Mouse (Mus musculus): ENCODE results near the gene Tnnc2.

The Tnnc2 gene

DNA sequence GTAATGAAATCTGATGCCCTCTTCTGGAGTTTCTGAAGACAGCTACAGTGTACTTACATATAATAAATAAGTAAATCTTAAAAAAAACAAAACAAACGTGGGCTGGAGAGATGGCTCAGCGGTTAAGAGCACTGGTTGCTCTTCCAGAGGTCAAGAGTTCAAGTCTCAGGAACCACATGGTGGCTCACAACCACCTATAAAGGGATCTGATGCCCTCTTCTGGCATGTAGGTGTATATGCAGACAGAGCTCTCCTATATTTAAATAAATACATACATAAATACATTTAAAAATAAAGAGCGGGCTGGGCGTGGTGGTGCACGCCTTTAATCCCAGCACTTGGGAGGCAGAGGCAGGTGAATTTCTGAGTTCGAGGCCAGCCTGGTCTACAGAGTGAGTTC lies 18.8 kb upstream of the Tnnc2 start:
- peak; percentile 45 for DNase-seq (ENCODE audit: low read depth, low spot score)

DNA sequence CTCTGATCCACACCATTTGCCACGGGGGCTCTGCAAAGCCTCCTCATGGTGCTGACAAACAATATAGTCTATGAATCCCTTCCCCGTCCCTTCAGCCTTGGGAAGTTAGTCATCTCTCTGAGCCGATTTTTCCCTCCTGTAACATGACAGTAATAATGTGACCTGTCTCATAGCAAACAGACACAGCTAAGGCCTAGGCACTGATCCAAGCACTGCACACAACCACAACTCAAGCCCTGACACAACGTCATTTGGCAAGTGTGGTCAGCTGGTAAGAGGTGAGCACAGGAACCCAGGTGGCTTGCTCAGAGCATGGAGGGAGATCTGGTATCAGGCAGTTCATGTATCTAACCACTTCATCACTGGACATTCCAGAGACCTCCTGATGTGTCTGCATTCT lies 16.1 kb upstream of the Tnnc2 start:
- no peak for DNase-seq (ENCODE audit: low read depth, low spot score)

DNA sequence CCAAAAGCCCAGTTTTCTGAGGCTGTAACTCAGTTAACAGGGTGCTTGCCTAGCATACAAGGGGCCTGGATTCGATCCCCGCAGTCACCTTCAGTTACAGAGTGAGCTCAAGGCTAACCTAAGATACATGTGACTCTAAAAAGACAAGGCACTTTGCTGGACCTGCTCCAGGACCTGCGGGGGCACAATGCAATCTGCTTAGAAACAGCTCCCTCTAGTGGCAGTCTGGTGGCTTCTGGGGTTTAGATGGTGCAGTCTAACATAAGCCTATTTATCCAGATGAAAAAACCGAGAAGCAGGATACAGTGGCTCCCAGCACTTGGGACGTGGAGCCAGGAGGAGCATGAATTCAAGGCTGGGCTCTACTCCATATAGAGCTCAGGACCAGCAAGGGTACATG lies 14.5 kb upstream of the Tnnc2 start:
- DNase-seq (ENCODE audit: low read depth, low spot score), result peak; percentile 96

DNA sequence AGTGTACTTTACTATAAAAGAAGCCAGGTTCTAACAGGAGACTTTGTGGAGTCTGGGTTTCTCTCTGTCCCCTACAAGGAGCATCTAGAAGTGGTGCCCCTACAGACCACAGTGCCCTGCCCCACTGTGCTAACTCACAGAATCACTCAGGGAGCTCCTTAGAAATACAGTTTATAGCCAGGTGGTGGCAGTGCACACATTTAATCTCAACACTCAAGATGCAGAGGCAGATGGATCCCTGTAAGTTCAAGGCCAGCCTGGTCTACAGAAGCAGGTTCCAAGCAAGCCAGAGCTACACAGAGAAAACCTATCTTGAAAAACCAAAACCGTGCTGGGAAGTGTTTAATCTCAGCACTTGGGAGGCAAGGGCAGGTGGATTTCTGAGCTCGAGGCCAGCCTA lies 14.0 kb upstream of the Tnnc2 start:
- peak; percentile 47 for DNase-seq (ENCODE audit: low read depth, low spot score)

DNA sequence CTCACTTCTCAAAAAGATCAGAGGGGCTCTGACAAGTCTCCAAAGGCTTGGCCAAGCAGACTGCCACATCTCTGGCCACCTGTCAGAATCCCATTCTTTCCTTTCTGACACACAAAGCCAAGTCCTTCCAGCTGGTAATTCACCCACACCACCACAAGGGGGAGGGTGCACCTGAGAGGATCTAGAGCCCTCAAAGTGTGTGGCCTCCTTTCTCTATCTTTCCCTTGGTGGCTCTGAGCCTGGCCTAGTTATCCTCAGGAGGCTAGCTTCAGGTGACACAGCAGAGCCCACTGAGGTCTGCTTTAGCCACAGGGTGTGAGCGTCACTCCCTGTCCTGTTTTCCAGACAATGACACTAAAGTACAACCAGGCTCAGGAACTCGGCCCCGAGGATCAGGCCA lies 13.5 kb upstream of the Tnnc2 start:
- DNase-seq (ENCODE audit: low read depth, low spot score), result peak; percentile 88

DNA sequence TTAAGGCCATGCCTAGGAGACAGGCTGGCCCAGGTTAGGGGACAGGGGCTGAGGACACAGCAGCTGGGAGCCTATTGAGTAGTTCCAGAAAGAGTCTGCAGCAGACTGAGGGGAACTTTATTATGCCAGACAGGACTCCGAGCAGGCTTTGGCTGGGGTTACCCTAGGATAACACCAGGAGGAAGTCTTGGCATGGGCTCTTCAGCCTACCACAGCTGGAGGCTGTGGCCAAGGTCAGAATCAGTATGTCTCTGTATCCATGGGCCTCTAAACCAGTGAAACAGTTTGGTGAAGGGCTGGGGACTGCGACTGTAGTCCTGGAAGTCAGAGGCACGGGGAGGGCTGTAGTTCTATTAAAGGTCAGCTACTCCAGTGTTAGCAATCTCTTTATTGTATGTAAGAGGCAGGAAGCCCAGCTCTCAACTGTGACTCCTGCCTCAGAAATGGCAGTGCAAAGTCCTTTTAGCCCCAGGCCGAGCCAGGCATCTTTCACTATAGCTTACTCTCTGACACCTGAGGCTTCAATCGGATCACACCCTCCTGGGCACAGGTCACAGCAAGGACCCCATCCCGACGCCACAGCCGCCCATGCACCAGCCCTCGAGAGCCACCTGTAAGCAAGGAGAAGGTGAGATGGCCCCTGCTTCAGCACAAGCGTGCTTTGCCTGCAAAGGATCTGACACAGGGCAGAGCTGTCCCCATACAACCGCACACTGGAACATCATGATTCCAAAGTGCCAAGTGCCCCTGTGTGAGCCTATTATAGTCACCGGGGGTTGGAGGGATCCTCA lies 12.8 kb upstream of the Tnnc2 start:
- DNase-seq (ENCODE audit: low read depth, low spot score), result no peak

DNA sequence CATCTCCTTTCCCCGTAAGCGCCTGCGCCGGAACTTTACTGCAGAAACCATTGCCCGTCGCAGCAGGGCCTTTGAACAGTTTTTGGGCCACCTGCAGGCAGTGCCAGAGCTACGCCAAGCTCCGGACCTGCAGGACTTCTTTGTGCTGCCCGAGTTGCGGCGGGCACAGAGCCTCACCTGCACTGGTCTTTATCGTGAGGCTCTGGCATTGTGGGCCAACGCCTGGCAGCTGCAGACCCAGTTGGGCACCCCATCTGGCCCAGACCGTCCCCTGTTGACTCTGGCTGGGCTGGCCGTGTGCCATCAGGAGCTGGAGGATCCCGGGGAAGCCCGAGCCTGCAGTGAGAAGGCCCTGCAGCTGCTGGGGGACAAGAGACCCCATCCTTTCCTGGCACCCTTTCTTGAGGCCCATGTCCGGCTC lies 12.1 kb upstream of the Tnnc2 start:
- peak; percentile 51 for DNase-seq (ENCODE audit: low read depth, low spot score)

DNA sequence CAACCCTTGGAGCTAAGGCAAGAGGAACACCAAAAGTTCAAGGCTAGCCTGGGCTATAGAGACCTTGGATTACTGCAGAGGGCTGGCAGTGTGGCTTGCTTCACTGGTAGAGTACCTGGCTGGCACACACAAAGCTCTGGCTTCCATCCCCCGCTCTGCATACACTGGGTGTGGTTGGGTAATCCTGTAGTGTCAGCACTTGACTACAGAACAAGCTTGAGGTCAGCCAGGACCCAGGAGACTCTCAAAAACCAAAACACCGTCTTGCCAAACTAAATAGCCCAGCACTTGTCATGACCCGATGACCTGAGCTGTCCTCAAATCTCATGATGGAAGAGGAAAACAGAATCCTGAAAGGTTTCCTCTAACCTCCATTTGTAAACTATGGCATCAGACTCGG lies 10.7 kb upstream of the Tnnc2 start:
- DNase-seq (ENCODE audit: low read depth, low spot score), result no peak

DNA sequence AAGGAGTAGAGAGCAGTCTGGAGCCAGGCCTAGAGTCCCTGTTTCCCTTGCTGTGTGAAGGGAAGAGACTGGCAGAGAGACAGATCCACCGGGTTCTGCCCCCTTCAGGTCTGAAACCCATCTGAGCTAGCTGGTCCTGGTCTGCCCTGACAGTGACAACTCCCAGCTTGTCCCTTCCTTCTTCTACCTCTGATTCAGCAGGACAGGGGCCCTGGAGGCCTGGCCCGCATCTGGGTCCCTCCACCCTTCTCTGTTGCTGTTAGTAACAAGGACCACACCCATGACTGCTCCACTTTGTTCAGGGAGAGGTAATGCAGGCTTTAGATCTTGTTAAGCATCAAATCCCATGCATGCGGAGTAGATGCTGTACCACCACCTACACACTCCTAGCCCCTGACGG lies 8.6 kb upstream of the Tnnc2 start:
- DNase-seq (ENCODE audit: low read depth, low spot score), result peak; percentile 35

DNA sequence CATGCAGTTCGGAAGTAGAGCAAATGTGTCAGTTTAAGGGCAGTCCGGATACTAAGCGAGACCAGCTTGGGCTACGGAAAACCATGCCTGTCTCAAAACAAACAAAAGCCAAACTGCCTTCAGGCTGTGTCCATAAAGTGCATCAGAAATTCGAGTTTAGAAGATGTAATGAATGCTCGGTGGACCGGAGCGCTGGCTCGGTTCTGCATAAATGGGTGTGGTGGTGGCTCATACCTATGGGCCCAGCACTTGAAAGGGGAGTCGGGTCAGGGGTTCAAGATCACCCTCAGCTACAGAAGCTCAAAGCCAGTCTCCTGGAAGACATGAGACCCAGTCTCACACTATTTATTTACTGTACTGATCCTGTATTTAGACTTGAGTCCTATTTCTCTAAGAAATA lies 8.0 kb upstream of the Tnnc2 start:
- no peak for DNase-seq (ENCODE audit: low read depth, low spot score)

DNA sequence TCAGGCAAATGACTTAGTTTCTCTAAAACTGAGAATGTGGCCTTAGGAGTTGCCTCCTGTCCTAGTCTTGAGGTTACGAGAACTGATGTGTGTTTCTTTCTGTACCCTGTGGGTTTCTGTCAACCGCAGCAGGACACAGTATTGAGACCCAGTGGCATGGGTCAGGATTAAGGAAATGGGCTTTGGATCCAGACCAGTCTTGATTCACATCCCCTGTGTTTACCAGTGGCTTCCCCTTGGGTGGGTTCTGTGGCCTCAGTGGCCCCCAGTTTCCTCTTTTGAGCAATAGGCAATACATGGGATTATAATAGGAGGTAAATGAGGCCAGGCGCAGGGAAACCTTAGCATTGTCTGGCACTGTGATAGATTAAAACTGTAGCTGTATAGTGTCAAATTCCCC lies 7.3 kb upstream of the Tnnc2 start:
- no peak for DNase-seq (ENCODE audit: low read depth, low spot score)

DNA sequence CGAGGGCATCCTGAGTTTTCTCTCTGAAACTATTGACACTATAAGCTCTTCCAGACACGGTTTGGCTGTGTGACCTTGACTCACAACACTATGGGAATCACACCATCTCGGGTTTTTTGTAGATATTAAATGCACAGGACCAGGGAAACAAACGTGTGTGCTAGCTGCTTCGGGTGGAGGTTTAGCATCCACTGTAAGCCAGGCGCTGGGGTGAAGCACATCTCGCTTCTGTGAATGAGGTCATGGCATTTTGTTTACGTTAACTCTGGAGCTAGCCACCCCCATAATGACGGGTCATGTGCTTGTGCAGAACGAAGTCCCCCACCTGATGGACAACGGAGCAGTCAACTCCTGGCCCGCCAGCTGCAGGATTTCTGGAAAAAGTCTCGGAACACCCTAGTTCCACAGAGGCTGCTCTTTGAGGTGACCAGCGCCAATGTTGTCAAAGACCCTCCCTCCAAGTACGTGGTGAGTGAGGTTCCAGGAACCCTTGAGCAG lies 6.7 kb upstream of the Tnnc2 start:
- DNase-seq (ENCODE audit: low read depth, low spot score), result peak; percentile 67

DNA sequence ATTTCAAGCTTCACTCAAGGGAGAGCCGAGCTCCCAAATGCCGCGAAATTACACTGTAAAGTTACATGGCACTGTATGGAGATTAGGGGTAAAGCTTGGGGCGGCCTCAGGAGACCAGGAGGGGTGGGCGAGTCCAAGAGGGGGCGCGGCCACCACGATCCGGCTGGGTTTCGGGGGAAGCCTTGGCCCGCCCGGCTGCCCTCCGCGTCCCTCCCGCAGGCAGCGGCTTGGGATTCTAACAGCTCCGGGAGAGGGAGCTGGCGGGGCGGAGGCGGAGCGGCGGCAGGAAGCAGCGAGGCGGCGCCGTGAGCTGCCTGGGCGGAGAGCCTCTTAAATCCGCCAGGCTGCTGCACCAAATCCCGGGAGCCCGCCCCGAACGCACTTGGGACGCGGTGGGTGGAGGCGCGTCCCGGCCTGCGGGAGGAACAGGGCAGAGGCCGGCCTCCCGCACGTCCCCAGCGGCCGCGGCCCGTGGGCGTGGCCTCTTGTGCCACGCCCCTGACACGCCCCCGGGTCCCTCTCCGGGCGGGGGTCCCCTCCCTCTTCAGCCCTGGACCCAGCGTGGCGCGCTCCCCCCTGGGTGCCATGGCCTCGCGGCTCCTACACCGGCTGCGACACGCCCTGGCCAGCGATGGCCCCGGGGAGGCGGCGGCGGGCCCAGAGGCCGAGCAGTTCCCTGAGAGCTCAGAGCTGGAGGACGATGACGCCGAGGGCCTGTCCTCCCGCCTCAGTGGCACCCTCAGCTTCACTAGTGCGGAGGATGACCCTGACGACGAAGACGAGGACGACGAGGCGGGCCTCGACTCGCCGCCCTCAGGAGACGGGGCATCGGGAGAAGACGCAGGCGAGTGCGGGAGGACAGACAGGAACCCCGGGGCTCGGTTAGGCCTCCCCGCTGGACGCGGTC lies 6.0 kb upstream of the Tnnc2 start, which contains the start of gene Snx21:
TSS of gene Snx21 (plus strand) at position 343 of the 907 bp plus-strand sequence.
- peak; percentile 97 for DNase-seq (ENCODE audit: low read depth, low spot score)

DNA sequence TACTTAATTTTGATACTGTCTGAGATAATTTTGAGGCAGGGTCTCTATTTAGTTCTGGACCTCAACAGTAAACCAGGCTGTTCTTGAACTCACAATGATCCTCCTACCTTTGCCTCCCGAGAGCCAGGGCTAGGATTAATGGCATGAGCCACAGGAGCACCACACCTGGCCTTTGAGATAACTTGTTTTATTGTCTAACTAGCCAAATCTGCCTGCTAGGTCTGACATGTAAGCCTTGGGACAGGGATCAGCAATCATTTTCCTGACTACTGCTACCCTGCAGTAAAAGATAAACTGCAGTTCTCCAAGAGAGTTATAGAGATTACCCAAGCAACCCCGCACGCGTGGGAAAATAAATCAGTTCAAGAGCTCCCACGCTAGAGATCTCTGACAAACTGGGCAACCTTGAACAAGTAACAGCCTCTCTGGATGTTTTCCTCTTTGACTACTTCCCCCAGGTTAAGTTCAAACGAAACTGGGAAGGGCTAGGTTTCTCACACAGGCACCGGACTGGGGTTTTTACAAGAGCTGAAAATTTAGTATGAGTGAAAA lies 5.2 kb upstream of the Tnnc2 start:
- peak; percentile 34 for DNase-seq (ENCODE audit: low read depth, low spot score)

DNA sequence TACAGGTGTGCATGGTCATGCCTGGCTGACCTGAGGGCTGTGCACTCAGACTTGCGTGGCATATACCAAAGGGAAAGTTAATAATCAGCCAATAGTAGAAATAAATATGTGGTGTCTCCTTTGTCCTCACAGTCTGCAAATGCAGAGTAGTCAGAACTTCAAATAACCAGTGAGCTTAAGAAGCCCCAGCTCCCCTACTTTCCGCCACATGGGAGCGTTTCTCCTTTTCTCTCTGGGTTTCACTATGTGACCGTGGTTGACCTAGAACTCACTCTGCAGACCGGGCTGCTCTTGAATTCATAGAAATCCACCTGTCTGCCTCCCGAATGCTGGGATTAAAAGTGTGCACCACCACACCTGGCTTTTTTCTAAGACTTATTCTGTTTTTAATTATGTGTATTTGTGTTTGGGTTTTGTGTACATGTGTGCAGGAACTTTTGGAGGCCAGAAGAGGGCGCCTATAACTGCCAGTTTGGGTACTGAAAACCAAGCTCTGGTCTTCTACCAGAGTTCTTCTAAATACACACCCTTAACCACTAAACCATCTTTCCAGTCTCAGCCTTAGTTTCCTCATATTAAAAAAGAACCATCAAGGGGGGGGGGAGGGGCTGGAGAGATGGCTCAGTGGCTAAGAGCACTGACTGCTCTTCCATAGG lies 4.3 kb upstream of the Tnnc2 start:
- no peak for DNase-seq (ENCODE audit: low read depth, low spot score)

DNA sequence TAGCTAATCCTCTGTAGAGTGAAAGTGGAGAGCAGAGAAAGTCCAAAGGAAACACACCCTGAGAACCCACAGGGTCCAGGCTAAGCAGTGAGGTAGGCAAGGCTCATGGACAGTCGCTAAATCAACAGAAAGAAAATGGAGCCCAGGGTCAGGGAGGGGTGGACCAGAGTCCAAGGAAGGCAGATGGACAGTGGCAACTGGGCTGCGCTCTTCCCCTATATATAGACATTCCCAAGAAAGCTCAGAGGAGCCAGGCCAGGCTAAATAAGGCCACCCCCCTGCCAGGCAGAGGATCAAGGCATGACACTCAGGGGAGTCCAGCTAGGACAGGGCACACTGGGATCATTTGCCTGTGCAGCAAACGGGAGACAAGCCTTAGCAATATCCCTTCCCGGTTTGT lies 2.1 kb upstream of the Tnnc2 start:
- no peak for DNase-seq (ENCODE audit: low read depth, low spot score)

DNA sequence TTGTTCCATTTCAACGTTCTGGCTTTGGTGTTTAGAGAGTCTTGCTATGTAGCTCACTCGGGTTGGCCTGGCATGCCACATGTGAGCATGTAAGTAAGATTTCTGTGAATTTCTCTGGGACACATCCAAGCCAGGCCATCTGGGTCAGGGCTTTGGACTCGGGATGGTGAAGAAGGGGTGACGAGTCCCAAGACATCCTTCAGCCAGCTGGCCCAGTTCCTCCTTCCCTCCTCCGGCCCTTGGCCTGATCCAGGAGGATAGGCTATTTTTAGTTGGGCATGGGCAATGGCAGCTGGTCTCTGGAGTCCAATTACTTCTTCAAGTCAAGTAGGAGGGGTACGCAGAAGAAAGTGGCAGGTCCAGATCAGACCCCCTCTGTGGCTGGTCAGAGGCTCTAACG lies 958 bp downstream of the Tnnc2 start:
- DNase-seq (ENCODE audit: low read depth, low spot score), result peak; percentile 60

DNA sequence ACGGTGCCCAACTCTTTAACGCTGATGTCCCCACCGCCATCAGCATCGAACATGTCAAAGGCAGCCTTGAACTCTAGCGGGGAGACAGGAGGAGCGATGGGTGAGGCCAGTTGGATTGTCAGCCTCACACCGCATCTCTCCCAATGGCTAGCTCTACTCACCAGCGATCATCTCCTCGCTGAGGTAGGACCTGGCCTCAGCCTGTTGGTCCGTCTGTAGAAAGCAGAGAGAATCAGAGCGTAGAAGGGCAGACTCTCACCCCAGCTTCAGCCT lies 1.8 kb downstream of the Tnnc2 start:
- no peak for DNase-seq (ENCODE audit: low read depth, low spot score)

DNA sequence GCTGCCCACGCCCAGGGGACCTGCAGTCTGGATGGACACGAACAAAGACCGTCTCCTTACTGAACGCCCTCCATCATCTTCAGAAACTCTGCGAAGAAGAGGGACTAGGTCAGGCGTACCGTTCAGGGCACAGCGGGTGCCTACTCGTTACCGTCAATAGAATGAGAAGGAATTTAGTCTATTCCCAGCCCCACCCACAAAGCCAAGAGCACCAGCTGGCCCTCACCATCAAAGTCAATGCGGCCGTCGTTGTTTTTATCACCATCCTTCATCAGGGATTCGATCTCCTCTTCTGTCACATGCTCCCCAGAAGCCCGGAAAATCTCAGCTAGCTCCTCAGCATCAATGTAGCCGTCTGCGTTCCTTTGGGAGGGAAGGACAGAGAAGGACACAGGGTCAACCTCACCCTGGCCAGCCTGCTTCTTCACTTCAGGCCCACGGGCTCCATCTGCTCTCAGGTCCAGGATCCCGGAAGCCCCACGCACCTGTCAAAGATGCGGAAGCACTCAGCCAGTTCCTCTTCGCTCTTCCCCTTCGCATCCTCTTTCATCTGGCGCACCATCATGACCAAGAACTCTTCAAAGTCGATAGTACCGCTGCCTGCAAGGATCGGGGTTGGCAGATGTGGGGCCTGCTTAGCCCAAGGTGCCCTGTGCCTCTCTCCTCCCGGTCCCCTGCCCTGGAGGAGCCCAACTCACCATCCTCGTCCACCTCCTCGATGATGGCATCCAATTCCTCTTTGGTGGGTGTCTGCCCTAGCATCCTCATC lies 2.3 kb downstream of the Tnnc2 start:
- DNase-seq (ENCODE audit: low read depth, low spot score), result no peak

DNA sequence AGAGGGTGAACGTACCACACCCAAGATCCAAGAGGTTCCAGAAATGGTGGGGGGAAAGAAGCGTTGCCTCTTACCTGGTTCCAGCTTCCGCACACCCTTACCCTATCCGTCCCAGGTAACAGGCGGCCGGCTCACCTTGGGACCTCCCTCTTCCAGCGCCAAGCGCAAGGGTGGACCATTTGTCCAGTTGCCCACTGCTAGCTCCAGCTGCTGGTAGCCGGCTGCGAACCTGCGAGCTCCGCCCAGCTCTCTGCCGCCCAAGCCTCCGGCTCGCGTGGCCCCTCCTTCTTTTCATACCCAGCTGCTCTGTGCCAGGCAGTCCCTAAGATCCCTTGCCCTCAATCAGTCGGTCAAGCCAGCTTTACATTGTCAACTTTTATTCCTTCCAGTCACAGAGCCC lies 3.0 kb downstream of the Tnnc2 start:
- DNase-seq (ENCODE audit: low read depth, low spot score), result no peak

DNA sequence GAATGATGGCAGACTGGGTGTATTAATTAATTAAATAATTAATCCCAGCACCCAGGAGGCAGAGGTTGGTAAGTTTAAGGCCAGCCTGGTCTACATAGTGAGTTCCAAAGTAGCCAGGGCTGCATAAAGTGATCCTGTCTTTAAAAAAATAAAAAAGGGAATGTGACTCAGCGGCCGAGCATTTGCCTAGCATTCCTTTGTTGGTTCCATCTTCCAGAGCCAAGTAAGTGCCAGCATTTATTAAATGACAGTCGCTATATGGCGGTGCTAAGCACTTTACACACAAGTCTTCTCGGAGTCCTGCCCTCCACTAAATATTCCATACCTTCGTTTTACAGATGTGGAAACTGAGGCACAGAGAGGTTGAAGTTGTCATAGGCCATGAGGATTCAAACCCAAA lies 3.6 kb downstream of the Tnnc2 start:
- DNase-seq (ENCODE audit: low read depth, low spot score), result no peak
